Mouse (Mus musculus): Measurements from ENCODE around the gene Mtfp1. TPM values are rescaled to one million over a fixed set of nuclear protein-coding genes. Genes with fewer than 3 reads are reported as not detected.
"Not testable (repeated sequence)": the region's sequence is repeated elsewhere in the genome, so short reads cannot be mapped to it uniquely, and the experiment has no call there.

Mtfp1 gene
- total RNA-seq, 2 experiments from 2014 or later, result 142 to 144 TPM

DNA sequence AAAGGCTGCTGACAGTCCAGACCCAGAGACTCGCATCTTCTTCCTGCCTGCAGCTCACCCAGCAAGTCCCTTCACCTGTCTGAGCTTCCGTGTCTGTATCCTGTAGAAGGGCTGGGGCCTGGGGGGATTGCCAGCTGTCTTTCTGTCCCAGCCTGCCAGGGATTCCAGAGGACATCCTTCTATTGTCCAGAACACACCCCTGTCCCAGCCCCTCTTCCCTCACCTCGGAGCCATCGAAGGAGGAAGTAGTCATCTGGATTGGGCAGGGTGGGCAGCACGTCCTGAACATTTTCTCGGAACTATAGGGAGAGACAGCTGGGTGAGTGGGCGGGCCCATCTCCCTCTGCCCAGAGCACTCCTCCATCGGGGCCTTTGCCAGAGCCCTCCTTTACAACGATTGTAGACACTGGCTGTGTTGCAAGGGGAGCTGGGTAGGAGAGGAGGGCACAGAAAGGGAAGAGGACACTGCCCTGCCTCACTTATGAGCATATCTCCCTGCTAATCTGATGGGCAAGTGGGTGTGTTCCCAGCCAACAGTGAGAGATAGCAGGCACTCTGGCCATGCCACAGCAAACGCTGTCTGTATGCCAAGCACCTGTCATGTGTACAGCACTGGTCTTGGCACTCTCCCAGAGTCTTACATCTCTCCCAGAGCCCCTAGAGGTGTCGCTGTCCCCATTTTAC is 21.4 kb upstream of the Mtfp1 start:
- no peak for DNase-seq (ENCODE audit: low spot score)
- intact Hi-C loops (cut with DNase I), result no loop called here

DNA sequence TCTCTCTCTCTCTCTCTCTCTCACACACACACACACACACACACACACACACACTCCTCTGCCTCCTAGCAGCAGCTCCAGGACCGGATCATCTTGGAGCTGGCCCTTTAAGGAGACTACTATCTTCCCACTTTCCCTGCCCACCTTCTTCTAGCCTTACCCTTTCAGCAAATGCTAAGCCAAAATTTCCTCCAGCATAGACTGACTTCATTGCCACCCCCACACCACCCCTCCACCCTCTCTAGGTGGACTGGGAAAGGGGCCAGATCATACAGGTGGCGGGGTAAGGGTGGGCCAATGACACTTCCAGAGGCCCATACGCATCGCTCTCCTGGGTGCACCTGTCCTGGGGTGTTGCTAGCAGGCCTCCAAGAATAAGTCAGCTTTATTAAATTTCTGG is 20.2 kb upstream of the Mtfp1 start:
- DNase-seq (ENCODE audit: low spot score), result no peak
- intact Hi-C loops (cut with DNase I), result no loop called here

DNA sequence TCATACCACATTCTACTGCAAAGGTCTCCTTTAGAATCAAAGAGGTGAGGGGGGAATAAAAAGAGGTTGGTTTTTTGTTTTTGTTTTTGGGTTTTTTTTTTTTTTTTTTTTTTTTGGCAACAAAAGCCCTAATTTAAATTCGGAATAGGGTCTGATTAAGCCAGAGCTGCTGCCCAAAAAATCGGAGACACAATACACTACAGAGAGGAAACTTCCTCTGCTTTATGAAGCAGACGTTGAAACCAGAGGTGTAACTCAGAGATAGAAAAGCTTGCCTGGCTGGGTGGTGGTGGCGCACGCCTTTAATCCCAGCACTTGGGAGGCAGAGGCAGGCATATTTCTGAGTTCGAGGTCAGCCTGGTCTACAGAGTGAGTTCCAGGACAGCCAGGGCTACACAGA is 19.3 kb upstream of the Mtfp1 start:
- DNase-seq (ENCODE audit: low spot score); intact Hi-C loops (cut with DNase I): not testable (repeated sequence)

DNA sequence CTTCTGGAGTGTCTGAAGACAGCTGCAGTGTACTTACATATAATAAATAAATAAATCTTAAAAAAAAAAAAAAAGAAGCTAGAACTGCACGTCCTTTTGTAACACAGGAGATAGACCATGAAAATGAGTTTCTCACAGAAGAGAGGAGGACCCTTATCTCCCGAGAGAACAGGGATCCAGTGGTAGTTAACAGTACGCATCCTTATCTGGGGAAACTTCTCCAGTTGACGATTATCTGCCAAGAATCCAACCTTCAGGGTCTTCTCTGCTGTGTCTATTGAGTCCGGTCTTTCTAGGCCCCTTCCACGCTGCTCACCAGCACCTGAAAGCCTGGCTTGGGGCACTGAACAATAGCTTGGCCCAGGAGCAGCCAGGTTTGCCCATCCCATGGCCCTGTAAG is 18.7 kb upstream of the Mtfp1 start:
- intact Hi-C loops (cut with DNase I), result no loop called here

DNA sequence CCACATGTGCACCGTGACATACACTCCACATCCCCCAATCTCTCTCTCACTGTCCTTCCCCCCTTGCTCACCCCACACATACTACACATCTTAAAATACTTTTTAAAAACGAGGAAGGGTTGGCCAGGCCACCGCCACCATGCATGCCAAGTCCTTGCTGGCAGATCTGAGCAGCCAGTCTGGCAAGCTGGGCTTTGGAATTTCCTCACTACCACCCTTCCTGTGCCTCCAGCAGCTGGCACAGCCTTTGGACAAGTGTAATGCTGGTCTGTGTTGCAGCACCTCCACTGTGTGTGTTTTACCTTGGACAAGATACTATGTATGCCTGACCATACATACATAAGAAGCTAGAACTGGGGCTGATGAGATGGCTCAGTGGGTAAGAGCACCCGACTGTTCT is 18.3 kb upstream of the Mtfp1 start:
- DNase-seq (ENCODE audit: low spot score), result no peak
- intact Hi-C loops (cut with DNase I), result no loop called here

More for the DNA sequence above, 18.7 kb upstream of the Mtfp1 start:
- no peak for DNase-seq (ENCODE audit: low spot score)

DNA sequence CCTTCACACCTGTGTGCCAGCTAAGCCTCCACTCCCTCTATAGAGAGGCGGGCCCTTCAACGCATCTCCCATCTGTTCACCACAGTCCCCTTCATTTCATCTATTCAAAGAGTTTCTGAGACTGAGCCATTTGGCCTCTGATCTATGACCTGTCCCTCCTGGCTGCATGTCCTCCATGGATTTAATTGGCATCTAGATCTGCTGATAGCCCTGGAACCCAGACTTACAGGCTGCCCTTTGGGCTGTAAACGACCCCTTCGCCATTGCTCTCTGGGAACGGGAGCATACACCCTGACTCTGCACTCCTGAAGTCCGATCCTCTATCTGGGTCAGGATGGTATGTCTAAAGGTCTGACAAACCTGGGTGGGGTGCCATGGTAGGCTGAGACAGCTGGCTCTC is 17.6 kb upstream of the Mtfp1 start:
- DNase-seq (ENCODE audit: low spot score), result no peak
- intact Hi-C loops (cut with DNase I), result no loop called here

DNA sequence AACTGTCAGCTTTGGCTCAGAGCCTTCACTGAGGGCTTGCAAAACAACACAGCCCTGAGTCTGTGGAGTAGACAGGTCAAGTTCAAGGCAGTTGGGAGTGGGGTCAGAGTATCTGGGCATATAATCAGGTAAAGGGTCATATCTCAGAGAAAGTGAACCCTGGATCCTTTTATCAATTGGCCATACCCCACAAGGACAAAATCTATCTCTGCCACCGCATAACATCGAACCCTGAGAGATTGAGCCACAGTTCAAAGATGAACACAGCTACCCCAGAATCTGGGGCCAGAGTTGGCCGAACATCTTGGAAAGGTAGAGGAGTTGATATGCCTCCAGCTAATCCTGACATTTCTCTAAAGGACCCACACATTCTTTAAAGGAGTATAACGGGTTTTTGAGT is 16.8 kb upstream of the Mtfp1 start:
- intact Hi-C loops (cut with DNase I), result no loop called here
- DNase-seq (ENCODE audit: low spot score), result no peak

DNA sequence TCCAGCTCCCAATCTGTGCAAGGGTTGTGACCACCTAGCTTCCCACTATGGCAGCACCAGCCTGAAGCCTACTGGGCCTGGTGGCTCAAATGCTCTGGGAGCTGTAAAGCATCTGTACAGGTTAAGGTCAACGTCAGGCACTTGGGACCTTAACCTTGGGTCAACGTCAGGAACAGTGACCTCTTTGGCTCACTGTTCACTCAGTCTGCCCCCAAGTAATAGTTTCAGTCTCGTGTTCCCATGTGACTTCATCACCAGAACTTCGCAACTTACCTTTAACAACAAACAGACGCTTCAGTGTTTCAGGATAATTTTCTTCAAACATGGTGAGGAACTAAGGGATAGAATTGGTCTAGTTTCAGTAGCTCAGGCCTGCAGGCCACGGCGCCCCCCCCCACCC is 13.4 kb upstream of the Mtfp1 start:
- intact Hi-C loops (cut with DNase I), result no loop called here
- no peak for DNase-seq (ENCODE audit: low spot score)

DNA sequence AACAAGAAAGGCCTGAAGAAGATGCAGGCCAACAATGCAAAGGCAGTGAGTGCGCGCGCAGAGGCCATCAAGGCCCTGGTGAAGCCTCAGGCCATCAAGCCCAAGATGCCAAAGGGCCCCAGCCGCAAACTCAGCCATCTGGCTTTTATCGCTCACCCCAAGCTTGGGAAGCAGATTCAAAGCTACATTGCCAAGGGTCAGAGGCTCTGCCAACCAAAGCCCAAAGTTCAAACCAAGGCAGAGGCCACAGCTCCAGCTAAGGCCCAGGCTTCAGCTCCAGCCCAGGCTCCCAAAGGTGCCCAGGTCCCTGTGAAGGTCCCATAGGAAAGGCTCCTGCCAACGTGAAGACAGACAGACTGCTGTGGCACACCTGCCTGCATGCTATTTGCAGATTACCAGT is 12.7 kb upstream of the Mtfp1 start:
- DNase-seq (ENCODE audit: low spot score); intact Hi-C loops (cut with DNase I): not testable (repeated sequence)

DNA sequence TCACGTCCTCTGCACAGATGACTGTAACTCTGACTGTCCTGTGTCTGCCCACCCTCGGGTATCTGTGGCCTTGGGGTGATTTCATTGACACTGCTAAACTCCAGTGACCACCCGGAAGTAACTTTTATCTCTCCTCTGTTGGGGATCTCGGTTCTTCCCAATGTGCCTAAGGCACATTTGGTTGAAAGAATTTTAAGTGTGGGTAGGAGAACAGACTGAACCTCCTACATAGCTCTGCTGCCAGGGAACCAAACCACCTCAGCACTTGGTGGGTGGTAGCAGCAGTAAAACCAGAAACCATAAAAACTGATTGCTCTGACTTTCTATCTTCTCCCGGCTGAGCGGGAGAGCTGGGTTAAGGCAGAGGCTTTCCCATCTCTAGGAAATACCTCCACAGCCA is 10.2 kb upstream of the Mtfp1 start:
- no peak for DNase-seq (ENCODE audit: low spot score)
- intact Hi-C loops (cut with DNase I), result no loop called here

DNA sequence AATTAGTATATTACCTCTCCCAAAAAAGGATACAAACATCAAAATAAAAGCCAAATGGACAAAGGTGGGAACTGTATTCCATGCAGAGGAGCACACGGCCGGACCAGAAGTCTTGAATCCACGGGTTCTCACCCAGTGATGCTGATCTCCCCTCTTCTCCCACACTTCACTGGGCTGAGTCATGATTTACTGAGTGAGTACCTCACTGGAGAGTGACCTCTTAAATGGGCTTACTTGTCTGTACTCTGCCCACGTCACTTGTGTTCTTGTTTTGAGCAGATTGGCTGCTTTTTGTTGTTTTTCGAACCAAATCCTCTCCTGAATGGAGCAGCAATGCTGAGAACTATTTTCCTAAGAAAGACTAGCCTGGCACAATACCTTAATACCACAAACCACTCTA is 9.7 kb upstream of the Mtfp1 start:
- intact Hi-C loops (cut with DNase I), result no loop called here
- no peak for DNase-seq (ENCODE audit: low spot score)

DNA sequence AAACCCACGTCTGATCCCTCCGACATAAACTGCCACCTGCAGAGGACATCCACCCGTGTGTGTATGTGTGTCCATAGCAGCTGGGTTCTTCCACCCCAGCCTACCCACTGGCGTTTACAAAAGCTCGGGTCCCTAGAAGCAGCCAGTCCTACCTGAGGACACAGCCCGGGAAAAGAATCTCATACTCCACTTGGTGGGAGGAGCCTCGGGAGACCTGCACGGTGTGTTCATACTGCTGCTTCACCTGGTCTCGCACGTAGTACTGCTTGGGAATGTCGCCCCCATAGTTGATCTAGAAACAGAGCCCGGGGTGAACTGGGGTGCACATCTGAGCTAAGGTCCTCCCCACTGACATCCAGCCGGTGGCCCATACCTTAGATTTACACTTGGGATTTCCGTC is 8.3 kb upstream of the Mtfp1 start:
- intact Hi-C loops (cut with DNase I), result no loop called here
- DNase-seq (ENCODE audit: low spot score), result no peak

DNA sequence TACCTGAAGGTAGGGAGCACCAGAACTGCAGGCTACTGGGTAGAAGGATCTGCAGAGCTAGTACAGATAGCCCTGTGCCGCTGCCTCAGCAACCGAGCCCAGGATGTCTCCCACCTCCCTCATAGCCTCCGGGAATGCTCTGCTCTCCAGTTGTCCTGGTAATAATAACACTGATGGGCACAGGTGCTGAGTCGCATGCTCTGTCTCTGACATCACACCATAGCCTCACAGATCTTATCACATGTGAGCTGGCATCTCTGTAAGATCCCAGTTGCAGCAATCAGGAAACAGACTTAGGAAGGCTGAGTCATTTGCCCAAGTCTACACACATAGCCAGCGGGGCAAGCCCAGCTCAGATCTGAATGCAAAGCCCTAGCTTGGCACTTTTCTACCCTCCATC is 6.6 kb upstream of the Mtfp1 start:
- intact Hi-C loops (cut with DNase I), result no loop called here
- DNase-seq (ENCODE audit: low spot score), result no peak

DNA sequence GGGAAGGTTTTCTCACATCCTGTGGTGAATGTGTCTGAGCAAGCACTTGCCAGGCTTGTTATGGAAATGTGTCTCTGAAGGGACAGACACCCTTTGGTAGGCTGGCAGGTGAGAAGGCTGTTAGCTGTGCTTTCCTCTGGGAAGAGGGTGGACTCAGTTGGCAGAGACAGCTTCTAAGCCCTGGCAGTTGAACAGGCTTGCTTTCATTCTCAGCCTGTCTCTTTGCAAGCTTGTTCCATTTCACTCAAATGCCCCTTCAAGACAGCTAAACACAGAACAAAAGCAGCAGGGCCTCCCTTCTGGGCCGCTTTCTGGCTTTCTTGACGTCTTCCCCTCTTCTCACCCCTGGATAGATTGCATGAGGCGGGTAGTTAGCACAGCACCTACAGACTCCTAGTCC is 4.2 kb upstream of the Mtfp1 start:
- no peak for DNase-seq (ENCODE audit: low spot score)
- intact Hi-C loops (cut with DNase I), result no loop called here

DNA sequence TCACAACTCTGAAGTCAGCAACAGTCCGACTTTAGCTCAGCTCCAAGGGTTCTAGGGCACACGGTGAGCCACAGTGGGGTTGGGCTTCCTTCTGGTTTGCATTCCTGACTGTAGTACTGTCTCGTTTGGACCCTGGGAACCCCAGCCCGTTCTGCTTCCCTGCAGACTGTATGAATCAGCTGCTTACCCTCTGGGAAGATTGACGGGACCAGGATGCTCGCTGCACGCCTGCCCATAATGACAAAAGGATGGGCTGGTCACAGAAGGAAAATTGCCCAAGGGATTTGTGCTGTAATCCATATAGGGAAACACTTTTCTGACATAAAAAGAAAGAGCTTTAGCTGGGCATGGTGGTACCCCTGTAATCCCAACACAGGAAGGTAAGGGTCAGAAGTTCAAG is 3.6 kb upstream of the Mtfp1 start:
- intact Hi-C loops (cut with DNase I), result no loop called here
- DNase-seq (ENCODE audit: low spot score), result no peak

DNA sequence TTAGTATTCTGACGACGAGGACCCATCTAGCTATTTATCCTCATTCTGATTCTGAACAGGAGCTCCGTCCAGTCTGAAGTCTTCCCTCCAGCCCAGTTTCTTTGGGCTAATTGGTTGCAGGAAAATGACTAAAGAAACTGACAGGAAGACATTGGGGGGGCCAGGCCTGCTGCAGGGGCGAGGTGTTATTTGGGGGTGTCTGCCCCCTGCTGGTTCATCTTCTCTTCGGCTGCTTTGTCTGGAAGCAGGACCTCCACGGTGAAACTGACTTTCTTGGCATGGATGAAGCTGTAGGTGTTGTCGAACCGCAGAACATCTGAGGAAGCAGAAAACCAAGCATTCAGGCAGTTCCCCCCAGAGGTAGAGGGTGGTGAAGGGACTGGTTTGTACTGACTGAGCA is 2.9 kb upstream of the Mtfp1 start:
- intact Hi-C loops (cut with DNase I), result no loop called here
- no peak for DNase-seq (ENCODE audit: low spot score)

DNA sequence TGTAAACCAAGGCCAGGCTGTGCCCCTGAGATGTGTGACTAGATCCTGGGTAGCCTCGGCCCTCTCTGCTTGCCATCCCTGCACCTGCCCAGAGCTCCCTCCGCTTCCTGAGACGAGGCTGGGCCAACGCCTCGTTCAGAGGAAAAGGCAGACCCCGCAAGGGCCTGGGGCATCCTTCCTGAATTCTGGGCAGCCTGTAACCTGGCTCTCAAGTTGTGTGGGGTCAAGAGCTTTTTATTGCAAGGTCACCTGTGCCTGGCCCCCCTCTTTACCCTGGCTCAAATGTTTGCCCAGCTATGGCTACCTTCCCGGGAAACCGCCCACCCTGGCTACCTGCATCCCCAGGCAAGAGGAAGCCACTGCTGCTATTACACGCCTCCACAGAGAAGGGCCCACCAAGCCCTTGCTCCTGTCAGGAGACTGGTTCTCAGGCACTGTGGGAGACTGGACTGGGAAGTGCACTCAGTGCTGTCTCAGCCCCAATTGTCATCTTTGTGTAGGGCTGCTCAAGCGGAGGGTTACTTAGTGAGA is 1.9 kb upstream of the Mtfp1 start:
- DNase-seq (ENCODE audit: low spot score), result no peak
- intact Hi-C loops (cut with DNase I), result no loop called here

DNA sequence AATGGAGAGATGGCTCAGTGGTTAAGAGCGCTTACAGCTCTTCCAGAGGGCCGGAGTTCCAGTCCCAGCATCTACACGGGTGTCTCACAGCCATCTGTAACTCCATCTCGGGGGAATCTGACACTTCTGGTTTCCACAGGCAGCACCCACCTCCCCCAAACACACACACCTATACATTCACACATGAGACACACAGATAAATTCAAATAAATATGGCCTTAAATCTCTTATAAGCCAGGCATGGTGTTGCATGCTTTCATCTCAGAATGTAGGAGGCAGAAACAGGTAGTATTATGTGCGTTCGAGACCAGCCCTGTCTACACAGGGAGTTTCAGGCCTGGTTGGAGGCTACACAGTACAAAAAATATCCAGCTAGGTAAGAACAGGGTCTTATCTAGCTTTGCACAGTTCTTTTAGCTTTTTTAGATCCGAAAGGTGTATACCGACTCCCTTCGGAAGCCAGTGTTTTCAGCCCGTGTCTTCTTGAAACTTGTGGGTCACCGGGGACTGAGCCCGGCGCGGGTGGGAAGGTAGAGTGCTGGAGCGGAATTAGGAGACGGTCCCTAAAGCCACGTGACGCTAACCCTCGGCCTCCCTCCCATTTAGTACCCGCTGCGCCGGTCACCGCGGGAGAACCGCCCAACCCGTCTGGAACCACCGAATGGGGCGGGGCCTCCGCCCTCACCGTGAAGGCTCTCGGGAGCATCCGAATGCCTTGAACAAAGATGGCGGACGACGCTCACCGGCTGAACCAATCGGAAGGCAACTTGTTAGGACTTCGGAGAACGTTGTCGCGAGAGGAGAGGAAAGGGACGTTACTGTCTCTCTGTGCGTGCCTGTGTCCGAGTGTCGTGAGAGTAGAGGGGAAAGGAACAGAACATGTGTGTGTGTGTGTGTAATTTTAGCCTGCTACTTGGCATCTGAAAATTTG is 1.1 kb upstream of the Mtfp1 start:
- intact Hi-C loops (cut with DNase I), result no loop called here
- peak; percentile 98 for DNase-seq (ENCODE audit: low spot score)

DNA sequence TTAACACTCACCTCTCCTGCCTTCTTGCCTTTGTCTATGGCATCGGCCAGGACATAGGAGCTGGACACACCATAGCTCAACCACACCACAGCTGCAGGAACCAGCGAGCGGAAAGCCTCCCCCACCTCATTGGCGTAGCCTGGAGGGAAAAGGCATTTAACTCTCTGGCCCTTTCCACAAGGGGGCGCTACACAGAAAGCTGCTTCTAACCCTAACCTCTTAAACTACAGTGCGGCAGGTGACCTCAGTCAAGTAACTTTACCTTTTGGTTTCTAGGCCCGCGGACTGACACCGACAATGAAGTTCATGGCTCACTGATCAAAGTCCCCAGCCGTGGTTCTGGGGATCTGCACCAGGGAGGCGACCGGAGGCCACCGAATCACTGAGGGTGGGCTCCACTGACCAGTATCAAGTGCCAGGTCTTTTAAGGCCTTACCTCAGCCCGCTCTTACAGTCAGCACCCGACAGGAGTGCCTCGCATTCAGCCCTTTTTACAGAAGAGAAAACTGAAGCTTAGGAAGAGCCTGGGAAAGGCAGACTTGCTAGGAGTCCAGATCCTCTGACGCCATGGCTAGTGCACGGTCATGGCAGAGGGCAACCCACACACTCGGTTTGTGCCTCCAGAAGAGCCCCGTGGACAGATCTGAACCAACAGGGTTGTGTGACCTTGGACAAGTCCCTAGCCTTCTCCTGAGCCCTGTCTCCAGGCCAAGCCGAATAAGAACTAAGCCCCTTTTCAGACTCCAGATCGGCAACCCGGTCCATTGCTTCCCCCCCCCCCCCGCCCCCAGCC is 671 bp downstream of the Mtfp1 start:
- DNase-seq (ENCODE audit: low spot score), result no peak
- intact Hi-C loops (cut with DNase I), result loop anchor here (2.0 kb wide), 1 partner anchor 124 kb away; the partner anchor contains the start of gene Castor1
